Mouse (Mus musculus) heart, embryonic 14.5 days (tissue): ENCODE results near the gene Xrcc4. TPM values are rescaled to one million over a fixed set of nuclear protein-coding genes. Genes with fewer than 3 reads are reported as not detected.

ENCODE experiments used
- ATAC-seq: fragments of 200-750 bp; cut with Nextera tagmentation; 2 replicates; pipeline ENCODE4 v1.8.0; 2017; ENCODE audit warnings: low read depth, moderate TSS enrichment; ENCODE audit not compliant: insufficient number of reproducible peaks, insufficient read depth, low FRiP score
- H3K27ac ChIP-seq, 2 experiments: fragments of 200-500 bp in 1 of 2; fragments of 300-500 bp in 1 of 2; sonication (generic) in 1 of 2; replicated peaks in 1 of 2; 2 replicates each; pipeline ENCODE4 v1.5.1; 2012 to 2014; ENCODE audit warnings: low read depth in 2 of 2, low read length in 2 of 2, control low read depth in 1 of 2, mild to moderate bottlenecking in 1 of 2, mixed read lengths in 1 of 2; ENCODE audit not compliant: control insufficient read depth in 1 of 2, insufficient read depth in 1 of 2
- H3K27me3 ChIP-seq: fragments of 300-500 bp; sonication (generic); 2 replicates; pipeline ENCODE4 v1.6.1; 2014; ENCODE audit warnings: mild to moderate bottlenecking, low read length, control low read depth; ENCODE audit not compliant: control insufficient read depth, insufficient read depth
- H3K36me3 ChIP-seq: fragments of 300-500 bp; sonication (generic); 2 replicates; pipeline ENCODE4 v1.6.1; 2014; ENCODE audit warnings: mild to moderate bottlenecking, control low read depth, low read length, mixed read lengths; ENCODE audit not compliant: control insufficient read depth, insufficient read depth
- H3K4me1 ChIP-seq, 2 experiments: fragments of 200-500 bp in 1 of 2; fragments of 300-500 bp in 1 of 2; sonication (generic) in 1 of 2; 2 replicates each; pipeline ENCODE4 v1.6.1; 2012 to 2014; ENCODE audit warnings: low read length in 2 of 2, control low read depth in 1 of 2, mixed read lengths in 1 of 2; ENCODE audit not compliant: control insufficient read depth in 2 of 2, insufficient read depth in 2 of 2
- H3K4me2 ChIP-seq: fragments of 300-500 bp; sonication (generic); 2 replicates; pipeline ENCODE4 v1.6.1; 2014; ENCODE audit warnings: mild to moderate bottlenecking, low read length
- H3K4me3 ChIP-seq, 2 experiments: fragments of 200-500 bp in 1 of 2; fragments of 300-500 bp in 1 of 2; sonication (generic) in 1 of 2; 2 replicates each; pipeline ENCODE4 v1.5.1; 2012 to 2014; ENCODE audit warnings: low read length in 2 of 2, mild to moderate bottlenecking in 2 of 2, control low read depth in 1 of 2, low read depth in 1 of 2, moderate library complexity in 1 of 2; ENCODE audit not compliant: control insufficient read depth in 1 of 2, insufficient read depth in 1 of 2
- H3K9ac ChIP-seq: fragments of 300-500 bp; sonication (generic); 2 replicates; pipeline ENCODE4 v1.6.1; 2014; ENCODE audit warnings: mild to moderate bottlenecking, low read length
- H3K9me3 ChIP-seq: fragments of 300-500 bp; sonication (generic); 2 replicates; pipeline ENCODE4 v1.6.1; 2016; ENCODE audit warnings: low read length, control low read depth; ENCODE audit not compliant: control insufficient read depth
- WGBS: fragments of 180-500 bp; shearing (Covaris S2); extraction: QIAGEN DNeasy Blood & Tissue Kit; methylation state at CpG from one replicate; pipeline ENCODE4 v1.1.7; 2014; 5-methylcytosine and 5-hydroxymethylcytosine counted together
- polyA plus RNA-seq: library from polyadenylated mRNA; unstranded; fragments of >200 nt; fragmentation: Nextera tagmentation; extraction: Ambion mirVana; gene quantifications from 2 replicates; pipeline ENCODE4 v1.2.1, GENCODE M21; 2014

Gene Xrcc4
- polyA plus RNA-seq, 1 experiment from 2014 or later = 22.1 TPM

DNA sequence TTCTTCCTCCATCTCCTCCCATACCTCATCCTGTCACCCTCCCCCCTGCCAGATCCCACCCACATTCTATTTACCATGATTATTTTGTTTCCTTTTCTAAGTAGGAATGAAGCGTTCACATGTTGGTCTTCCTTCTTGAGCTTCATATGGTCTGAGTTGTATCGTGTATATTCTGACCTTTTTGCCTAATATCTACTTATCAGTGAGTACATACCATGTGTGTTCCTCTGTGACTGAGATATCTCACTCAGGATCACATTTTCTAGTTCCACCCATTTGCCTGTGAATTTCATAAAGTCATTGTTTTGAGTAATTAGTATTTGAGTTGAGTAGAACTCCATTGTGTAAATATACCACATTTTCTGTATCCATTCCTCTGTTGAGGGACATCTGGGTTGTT is 277.2 kb downstream of the Xrcc4 start:
- H3K27ac ChIP-seq = no peak overlapping the region
- H3K36me3 ChIP-seq = no peaks in the 10 kb centered on the region
- H3K4me1 ChIP-seq = no peaks in the 10 kb centered on the region
- no peak overlapping the region for H3K4me3 ChIP-seq
- no peaks in the 10 kb centered on the region for H3K9me3 ChIP-seq
- H3K27me3 ChIP-seq = no peaks in the 10 kb centered on the region
- H3K9ac ChIP-seq = no peak overlapping the region
- no peak for ATAC-seq
- no peak overlapping the region for H3K4me2 ChIP-seq
- 71% methylated on average over 2 of the region's 2 CpGs for WGBS

DNA sequence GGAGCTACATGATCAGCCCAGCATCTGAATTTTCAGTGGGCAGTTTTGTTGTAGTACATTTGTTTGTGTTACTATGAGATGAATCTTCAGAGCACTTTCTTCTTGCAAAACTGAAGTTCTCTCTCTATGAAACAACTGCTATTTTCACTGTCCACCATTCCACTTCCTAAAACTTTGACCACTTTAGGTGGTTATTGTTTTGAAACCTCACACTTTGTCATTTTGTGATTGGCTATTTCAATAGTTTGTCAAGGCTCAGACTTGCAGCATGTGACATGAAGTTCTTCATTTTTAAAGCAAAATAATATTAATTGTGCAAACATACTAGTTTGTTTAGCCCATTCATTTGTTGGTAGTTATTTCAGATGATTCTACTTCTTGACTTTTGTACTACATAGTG is 280.4 kb downstream of the Xrcc4 start:
- ATAC-seq = no peak
- no peaks in the 10 kb centered on the region for H3K4me1 ChIP-seq
- H3K9me3 ChIP-seq = no peaks in the 10 kb centered on the region
- H3K27me3 ChIP-seq = no peaks in the 10 kb centered on the region
- H3K4me3 ChIP-seq = no peak overlapping the region
- no peak overlapping the region for H3K9ac ChIP-seq
- no peaks in the 10 kb centered on the region for H3K36me3 ChIP-seq
- H3K4me2 ChIP-seq = no peak overlapping the region
- H3K27ac ChIP-seq = no peak overlapping the region

DNA sequence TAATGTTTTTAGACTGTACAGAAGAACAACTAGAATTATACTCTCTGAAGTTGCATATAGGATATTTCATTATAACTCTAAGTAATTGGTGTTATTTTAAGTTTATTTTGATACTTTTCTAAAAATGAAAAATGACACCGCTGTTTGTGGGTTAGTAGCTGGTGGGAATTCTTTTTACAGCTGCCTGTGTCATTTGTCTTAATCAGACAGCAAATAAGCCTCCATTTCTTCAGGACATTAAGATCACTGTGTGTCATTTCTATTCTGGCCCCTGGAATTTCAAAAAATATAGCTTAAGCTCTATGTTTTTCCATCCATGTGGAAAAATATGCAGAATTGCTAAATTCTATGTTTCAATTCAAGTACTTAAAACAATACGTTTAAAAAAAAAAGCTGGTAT is 287.5 kb downstream of the Xrcc4 start:
- WGBS = 85% methylated on average over 2 of the region's 2 CpGs
- ATAC-seq = no peak
- no peak overlapping the region for H3K4me2 ChIP-seq
- no peaks in the 10 kb centered on the region for H3K27me3 ChIP-seq
- no peaks in the 10 kb centered on the region for H3K4me1 ChIP-seq
- H3K4me3 ChIP-seq = no peak overlapping the region
- H3K27ac ChIP-seq = no peak overlapping the region
- H3K9ac ChIP-seq = no peak overlapping the region
- no peaks in the 10 kb centered on the region for H3K36me3 ChIP-seq
- no peaks in the 10 kb centered on the region for H3K9me3 ChIP-seq

DNA sequence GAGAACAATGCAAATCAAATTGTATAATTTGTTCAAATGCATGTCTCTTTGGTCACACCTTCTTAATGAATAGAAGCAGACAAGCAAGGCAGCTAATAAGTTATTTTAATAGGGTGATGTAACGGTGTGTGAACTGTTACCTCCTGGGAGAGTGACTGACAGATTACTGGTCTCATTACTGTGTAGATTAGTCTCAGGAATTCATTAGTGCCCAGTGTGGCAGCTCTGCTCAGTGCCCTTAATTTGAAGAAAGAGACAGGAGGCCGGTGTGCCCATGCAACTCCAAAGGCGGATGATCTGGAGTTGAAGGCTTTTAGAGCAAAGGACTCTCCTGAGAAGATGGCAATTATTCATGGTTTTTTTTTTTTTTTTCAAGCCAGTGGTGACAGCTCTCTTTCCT is 291.7 kb downstream of the Xrcc4 start:
- Histone ChIP-seq H3K27me3 (no peaks in the 10 kb centered on the region), H3K9me3 (no peaks in the 10 kb centered on the region), H3K4me3 (no peak overlapping the region), H3K4me2 (no peak overlapping the region), H3K4me1 (no peaks in the 10 kb centered on the region), H3K36me3 (no peaks in the 10 kb centered on the region), H3K27ac (no peak overlapping the region), H3K9ac (no peak overlapping the region)
- no peak for ATAC-seq
- WGBS = 56% methylated on average over 3 of the region's 3 CpGs

DNA sequence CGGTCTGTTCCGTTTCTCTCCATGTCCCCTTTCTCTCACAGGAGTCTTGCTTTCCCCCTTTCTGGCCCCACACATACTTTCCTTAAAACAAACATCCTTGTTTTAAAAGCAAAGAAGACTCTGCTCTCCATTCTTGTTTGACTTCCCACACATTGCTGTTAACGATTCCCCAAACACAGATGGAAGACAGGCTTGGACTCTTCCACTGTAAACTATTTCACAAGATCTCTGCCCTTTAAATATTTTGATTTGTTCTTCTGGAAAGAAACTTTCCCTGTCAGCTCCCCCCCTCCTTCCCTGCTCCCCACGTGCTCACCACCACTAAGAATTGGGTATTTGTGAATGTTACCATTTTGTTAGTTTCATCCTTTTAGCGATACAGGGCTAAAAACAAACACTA is 297.9 kb downstream of the Xrcc4 start:
- no peak for ATAC-seq
- Histone ChIP-seq H3K36me3 (no peaks in the 10 kb centered on the region), H3K9ac (no peak overlapping the region), H3K27ac (no peak overlapping the region), H3K4me3 (no peak overlapping the region), H3K9me3 (no peaks in the 10 kb centered on the region), H3K4me1 (no peaks in the 10 kb centered on the region), H3K4me2 (no peak overlapping the region), H3K27me3 (no peaks in the 10 kb centered on the region)
- WGBS = 67% methylated on average over 5 of the region's 5 CpGs

DNA sequence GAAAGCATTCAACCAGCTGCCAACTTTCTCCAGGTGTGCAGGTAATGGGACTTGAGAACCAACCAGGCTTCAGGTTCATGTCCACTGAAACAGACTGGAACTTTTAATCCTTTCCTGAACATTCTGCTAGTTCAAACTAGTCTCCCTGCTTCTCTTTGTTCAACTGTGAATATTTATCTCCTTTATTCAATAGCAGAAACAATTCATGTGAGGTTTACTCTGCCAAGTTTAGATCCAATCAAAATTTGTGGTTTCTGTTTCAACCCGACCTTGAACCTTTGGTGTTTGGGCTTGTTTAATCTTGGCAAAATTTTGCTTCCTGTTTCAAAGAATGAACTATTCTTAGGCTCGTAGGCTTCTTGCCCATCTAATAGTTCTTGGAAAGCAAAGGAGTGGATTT is 306.5 kb downstream of the Xrcc4 start:
- Histone ChIP-seq H3K9ac (no peak overlapping the region), H3K27ac (no peak overlapping the region), H3K4me1 (no peaks in the 10 kb centered on the region), H3K4me3 (no peak overlapping the region), H3K9me3 (no peaks in the 10 kb centered on the region), H3K36me3 (no peaks in the 10 kb centered on the region), H3K27me3 (no peaks in the 10 kb centered on the region), H3K4me2 (no peak overlapping the region)
- ATAC-seq = no peak
- WGBS = 58% methylated on average over 2 of the region's 2 CpGs

DNA sequence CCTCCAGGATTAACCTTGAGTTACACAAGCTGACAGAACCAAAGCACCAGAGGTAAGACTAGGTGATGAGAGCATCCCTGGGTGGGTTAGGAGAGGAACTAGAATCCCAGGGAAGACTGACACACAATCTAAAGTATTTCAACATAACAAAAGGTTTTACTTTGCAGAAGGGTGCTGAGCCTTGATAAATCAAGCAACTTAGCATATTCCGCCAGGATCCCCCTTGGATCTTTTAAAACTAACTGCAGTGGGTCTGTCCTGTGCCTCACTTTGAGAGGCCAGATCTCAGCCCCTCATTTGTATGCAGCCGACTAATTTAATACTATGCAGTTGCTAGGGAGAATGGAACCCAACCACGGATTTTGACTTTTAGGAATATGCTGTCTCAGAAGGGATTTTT is 309.1 kb downstream of the Xrcc4 start:
- H3K4me1 ChIP-seq = peaks cover 0 to 10% of the 10 kb centered on the region in 2 experiments; a peak in 2 of 4 replicates
- ATAC-seq = no peak
- 64% methylated on average over 3 of the region's 3 CpGs for WGBS
- no peak overlapping the region for H3K4me3 ChIP-seq
- no peak overlapping the region for H3K4me2 ChIP-seq
- H3K27me3 ChIP-seq = no peaks in the 10 kb centered on the region
- H3K9me3 ChIP-seq = no peaks in the 10 kb centered on the region
- no peaks in the 10 kb centered on the region for H3K36me3 ChIP-seq
- H3K27ac ChIP-seq = no peak overlapping the region
- H3K9ac ChIP-seq = no peak overlapping the region

DNA sequence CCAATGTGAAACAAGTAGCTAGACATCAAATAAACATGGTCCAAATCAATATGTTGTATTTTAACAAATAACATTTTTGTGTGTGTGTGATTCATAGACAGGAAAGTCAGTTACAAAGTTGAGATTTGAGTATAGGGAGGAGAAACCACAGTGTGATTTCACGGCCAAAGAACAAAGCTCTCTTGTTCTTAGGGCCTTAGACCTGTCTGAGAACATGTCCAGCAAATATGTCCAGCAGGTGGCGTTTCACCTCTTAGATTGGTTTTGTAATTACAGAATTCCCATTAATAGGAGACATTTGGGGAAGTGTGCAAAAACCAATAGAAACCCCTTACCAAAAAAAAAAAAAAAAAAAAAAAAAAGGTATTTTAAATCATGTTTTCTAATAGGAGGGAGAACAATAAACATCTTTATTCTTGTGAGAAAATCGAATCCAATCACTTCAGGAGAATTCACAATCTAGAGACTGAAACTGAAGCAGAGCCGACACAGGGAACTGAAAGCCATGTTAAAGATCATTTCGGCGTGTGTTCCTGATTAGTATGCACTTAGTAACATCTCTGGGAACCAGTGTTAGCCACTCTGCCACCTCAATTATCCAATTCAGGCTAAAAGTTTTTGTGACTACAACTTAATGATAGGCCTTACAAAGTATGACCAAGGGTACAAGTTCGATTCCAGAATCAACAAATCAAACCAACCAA is 310.0 kb downstream of the Xrcc4 start:
- ATAC-seq = no peak

More for the DNA sequence above, 310.0 kb downstream of the Xrcc4 start:
- peaks cover 0 to 10% of the 10 kb centered on the region in 2 experiments; a peak in 2 of 4 replicates for H3K4me1 ChIP-seq
- no peak overlapping the region for H3K4me2 ChIP-seq
- WGBS = 54% methylated on average over 7 of the region's 7 CpGs
- no peak overlapping the region; a peak in 1 of 4 replicates for H3K27ac ChIP-seq
- H3K27me3 ChIP-seq = no peaks in the 10 kb centered on the region
- H3K9me3 ChIP-seq = no peaks in the 10 kb centered on the region
- no peaks in the 10 kb centered on the region for H3K36me3 ChIP-seq
- H3K4me3 ChIP-seq = no peak overlapping the region
- no peak overlapping the region for H3K9ac ChIP-seq
